Mouse (Mus musculus) liver, embryonic 13.5 days (tissue): Measurements from ENCODE around the gene Rlf. TPM values are rescaled to one million over a fixed set of nuclear protein-coding genes. Genes with fewer than 3 reads are reported as not detected.

Experiments used
- ATAC-seq: fragments of 200-750 bp; cut with Nextera tagmentation; 2 replicates; pipeline ENCODE4 v1.8.0; 2017; ENCODE audit warnings: low read depth, mild to moderate bottlenecking, moderate number of reproducible peaks, moderate library complexity
- DNase-seq: peaks from one replicate; pipeline ENCODE4 v3.0.0; 2022
- H3K27ac ChIP-seq: fragments of 300-500 bp; sonication (generic); 2 replicates; pipeline ENCODE4 v1.5.1; 2015; ENCODE audit warnings: moderate library complexity, mild to moderate bottlenecking, inconsistent platforms
- H3K27me3 ChIP-seq: fragments of 300-500 bp; sonication (generic); 2 replicates; pipeline ENCODE4 v1.6.1; 2015; ENCODE audit warnings: mild to moderate bottlenecking, inconsistent platforms
- H3K36me3 ChIP-seq: fragments of 300-500 bp; sonication (generic); 2 replicates; pipeline ENCODE4 v1.6.1; 2015; ENCODE audit warnings: mild to moderate bottlenecking, inconsistent platforms
- H3K4me1 ChIP-seq: fragments of 300-500 bp; sonication (generic); replicated peaks from 2 replicates; pipeline ENCODE4 v1.6.1; 2015; ENCODE audit warnings: inconsistent platforms
- H3K4me2 ChIP-seq: fragments of 300-500 bp; sonication (generic); 2 replicates; pipeline ENCODE4 v1.6.1; 2015; ENCODE audit warnings: inconsistent platforms, mild to moderate bottlenecking, moderate library complexity
- H3K4me3 ChIP-seq: fragments of 300-500 bp; sonication (generic); replicated peaks from 2 replicates; pipeline ENCODE4 v1.5.1; 2015; ENCODE audit warnings: mild to moderate bottlenecking, inconsistent platforms
- H3K9ac ChIP-seq: fragments of 300-500 bp; sonication (generic); 2 replicates; pipeline ENCODE4 v1.6.1; 2015; ENCODE audit warnings: mild to moderate bottlenecking, inconsistent platforms
- H3K9me3 ChIP-seq: fragments of 300-500 bp; sonication (generic); replicated peaks from 2 replicates; pipeline ENCODE4 v1.6.1; 2016; ENCODE audit warnings: inconsistent platforms
- WGBS: fragments of 180-500 bp; shearing (Covaris S2); methylation state at CpG from one replicate; pipeline ENCODE4 v1.1.7; 2015; ENCODE audit not compliant: insufficient replicate concordance; 5-methylcytosine and 5-hydroxymethylcytosine counted together
- polyA plus RNA-seq: library from polyadenylated mRNA; unstranded; fragments of >200 nt; fragmentation: Nextera tagmentation; extraction: Ambion mirVana; gene quantifications from 2 replicates; pipeline ENCODE4 v1.2.1, GENCODE M21; 2015

Rlf gene
- polyA plus RNA-seq = 9.7 and 11.8 TPM in 2 replicates

GRCm38 (mm10) chr4:121214793-121215304 is at the start of gene Rlf:
Gene Rlf (minus strand): TSS chr4:121215084.
- Histone ChIP-seq H3K9ac (peak within 1 kb of the TSS; percentile 96), H3K27me3 (peaks cover 13% of the 10 kb centered on the region; the same call in 1 of the 2 replicates), H3K9me3 (no peaks in the 10 kb centered on the region), H3K4me1 (peaks cover 36% of the 10 kb centered on the region), H3K27ac (peak within 1 kb of the TSS; percentile 96), H3K4me2 (peak within 1 kb of the TSS; percentile 75), H3K36me3 (no peaks in the 10 kb centered on the region; the same call in none of the 2 replicates), H3K4me3 (peak within 1 kb of the TSS; percentile 96)
- WGBS = under 1% methylated on average over 48 of the region's 48 CpGs
- peak; percentile 89 for ATAC-seq
- peak; percentile 95 for DNase-seq

- DNase-seq (no peak), ATAC-seq (no peak)
- Histone ChIP-seq H3K27ac (no peak overlapping the region), H3K9me3 (no peaks in the 10 kb centered on the region), H3K36me3 (no peaks in the 10 kb centered on the region), H3K27me3 (no peaks in the 10 kb centered on the region), H3K4me2 (no peak overlapping the region), H3K4me3 (no peak overlapping the region), H3K9ac (no peak overlapping the region), H3K4me1 (no peaks in the 10 kb centered on the region)
- 63% methylated on average over 1 of the region's 1 CpGs for WGBS
Measured at GRCm38 (mm10) chr4:121241612-121242000, 26.7 kb upstream of the Rlf start.

GRCm38 (mm10) chr4:121240637-121241611 is 26.0 kb upstream of the Rlf start:
- no peak overlapping the region for H3K9ac ChIP-seq
- ATAC-seq (no peak), DNase-seq (no peak)
- H3K27ac ChIP-seq = no peak overlapping the region
- H3K4me2 ChIP-seq = no peak overlapping the region
- H3K4me1 ChIP-seq = no peaks in the 10 kb centered on the region
- no peaks in the 10 kb centered on the region for H3K9me3 ChIP-seq
- no peaks in the 10 kb centered on the region for H3K27me3 ChIP-seq
- H3K36me3 ChIP-seq = no peaks in the 10 kb centered on the region
- H3K4me3 ChIP-seq = no peak overlapping the region
- WGBS = 34% methylated on average over 14 of the region's 14 CpGs

- Histone ChIP-seq H3K4me2 (no peak overlapping the region), H3K9me3 (no peaks in the 10 kb centered on the region), H3K36me3 (no peaks in the 10 kb centered on the region), H3K4me3 (no peak overlapping the region), H3K4me1 (no peaks in the 10 kb centered on the region), H3K9ac (no peak overlapping the region), H3K27me3 (no peaks in the 10 kb centered on the region), H3K27ac (no peak overlapping the region)
- 47% methylated on average over 4 of the region's 4 CpGs for WGBS
- no peak for ATAC-seq
- no peak for DNase-seq
Measured at GRCm38 (mm10) chr4:121239878-121240277, 25.0 kb upstream of the Rlf start.

- WGBS = 11% methylated on average over 5 of the region's 5 CpGs
- no peak overlapping the region for H3K27ac ChIP-seq
- H3K4me3 ChIP-seq = no peak overlapping the region
- no peaks in the 10 kb centered on the region for H3K36me3 ChIP-seq
- no peak overlapping the region for H3K4me2 ChIP-seq
- H3K9ac ChIP-seq = no peak overlapping the region
- DNase-seq = no peak
- H3K9me3 ChIP-seq = no peaks in the 10 kb centered on the region
- ATAC-seq = no peak
- H3K4me1 ChIP-seq = no peaks in the 10 kb centered on the region
- H3K27me3 ChIP-seq = peaks cover 13% of the 10 kb centered on the region
Measured at GRCm38 (mm10) chr4:121231772-121232414, 17.0 kb upstream of the Rlf start.

- no peak overlapping the region for H3K4me3 ChIP-seq
- H3K27ac ChIP-seq = no peak overlapping the region
- no peak overlapping the region for H3K4me2 ChIP-seq
- no peaks in the 10 kb centered on the region for H3K9me3 ChIP-seq
- no peak overlapping the region for H3K9ac ChIP-seq
- no peak for ATAC-seq
- no peak for DNase-seq
- peaks cover 13% of the 10 kb centered on the region for H3K27me3 ChIP-seq
- 4% methylated on average over 16 of the region's 16 CpGs for WGBS
- no peaks in the 10 kb centered on the region for H3K36me3 ChIP-seq
- H3K4me1 ChIP-seq = no peaks in the 10 kb centered on the region
Measured at GRCm38 (mm10) chr4:121230943-121231614, 16.2 kb upstream of the Rlf start.

- Histone ChIP-seq H3K4me1 (no peaks in the 10 kb centered on the region), H3K4me2 (no peak overlapping the region), H3K4me3 (no peak overlapping the region), H3K9ac (no peak overlapping the region), H3K36me3 (no peaks in the 10 kb centered on the region), H3K27me3 (peaks cover 13% of the 10 kb centered on the region), H3K9me3 (no peaks in the 10 kb centered on the region), H3K27ac (no peak overlapping the region)
- 33% methylated on average over 1 of the region's 1 CpGs for WGBS
- no peak for ATAC-seq
- DNase-seq = no peak
Measured at GRCm38 (mm10) chr4:121227072-121227471, 12.2 kb upstream of the Rlf start.

- H3K9me3 ChIP-seq = no peaks in the 10 kb centered on the region
- no peaks in the 10 kb centered on the region for H3K36me3 ChIP-seq
- ATAC-seq (no peak), DNase-seq (no peak)
- H3K4me2 ChIP-seq = no peak overlapping the region
- H3K4me3 ChIP-seq = no peak overlapping the region
- no peaks in the 10 kb centered on the region for H3K4me1 ChIP-seq
- no peak overlapping the region for H3K9ac ChIP-seq
- no peaks in the 10 kb centered on the region for H3K27me3 ChIP-seq
- WGBS = 61% methylated on average over 4 of the region's 4 CpGs
- H3K27ac ChIP-seq = no peak overlapping the region
Measured at GRCm38 (mm10) chr4:121225177-121225576, 10.3 kb upstream of the Rlf start.

- H3K27me3 ChIP-seq = peaks cover 4% of the 10 kb centered on the region; the same call in 1 of the 2 replicates
- H3K27ac ChIP-seq = no peak overlapping the region
- no peaks in the 10 kb centered on the region for H3K36me3 ChIP-seq
- ATAC-seq (no peak), DNase-seq (no peak)
- WGBS = 56% methylated on average over 1 of the region's 1 CpGs
- H3K9ac ChIP-seq = no peak overlapping the region
- no peak overlapping the region for H3K4me2 ChIP-seq
- no peaks in the 10 kb centered on the region for H3K9me3 ChIP-seq
- H3K4me1 ChIP-seq = no peaks in the 10 kb centered on the region
- no peak overlapping the region for H3K4me3 ChIP-seq
Measured at GRCm38 (mm10) chr4:121223136-121223535, 8.3 kb upstream of the Rlf start.

GRCm38 (mm10) chr4:121216216-121216615 is 1.3 kb upstream of the Rlf start:
- no peak for ATAC-seq
- WGBS = 48% methylated on average over 2 of the region's 2 CpGs
- H3K4me3 ChIP-seq = no peak overlapping the region

GRCm38 (mm10) chr4:121215489-121215888 is 605 bp upstream of the Rlf start:
- peak overlapping the region; percentile 96 for H3K4me3 ChIP-seq
- peaks cover 34% of the 10 kb centered on the region for H3K4me1 ChIP-seq
- no peaks in the 10 kb centered on the region for H3K9me3 ChIP-seq
- H3K9ac ChIP-seq = peak overlapping the region; percentile 96; the same call in 1 of the 2 replicates
- DNase-seq (no peak), ATAC-seq (no peak)
- 22% methylated on average over 5 of the region's 5 CpGs for WGBS
- peak overlapping the region; percentile 75 for H3K4me2 ChIP-seq
- no peak overlapping the region for H3K27ac ChIP-seq
- H3K27me3 ChIP-seq = peaks cover 13% of the 10 kb centered on the region; the same call in 1 of the 2 replicates
- no peaks in the 10 kb centered on the region; the same call in 1 of the 2 replicates for H3K36me3 ChIP-seq

More at GRCm38 (mm10) chr4:121216216-121216615, 1.3 kb upstream of the Rlf start:
- no peak overlapping the region for H3K4me2 ChIP-seq
- H3K9me3 ChIP-seq = no peaks in the 10 kb centered on the region
- DNase-seq = no peak
- H3K27ac ChIP-seq = no peak overlapping the region
- peaks cover 32% of the 10 kb centered on the region for H3K4me1 ChIP-seq
- no peak overlapping the region for H3K9ac ChIP-seq
- H3K27me3 ChIP-seq = peaks cover 13% of the 10 kb centered on the region; the same call in 1 of the 2 replicates
- no peaks in the 10 kb centered on the region; the same call in 1 of the 2 replicates for H3K36me3 ChIP-seq
